Mouse (Mus musculus) MN1 (cell line): ENCODE results near the gene Uba52.

Experiments
- DNase-seq: peaks from one replicate; pipeline ENCODE4 v3.0.0-alpha.2; 2016; ENCODE audit warnings: low spot score

The Uba52 gene

DNA sequence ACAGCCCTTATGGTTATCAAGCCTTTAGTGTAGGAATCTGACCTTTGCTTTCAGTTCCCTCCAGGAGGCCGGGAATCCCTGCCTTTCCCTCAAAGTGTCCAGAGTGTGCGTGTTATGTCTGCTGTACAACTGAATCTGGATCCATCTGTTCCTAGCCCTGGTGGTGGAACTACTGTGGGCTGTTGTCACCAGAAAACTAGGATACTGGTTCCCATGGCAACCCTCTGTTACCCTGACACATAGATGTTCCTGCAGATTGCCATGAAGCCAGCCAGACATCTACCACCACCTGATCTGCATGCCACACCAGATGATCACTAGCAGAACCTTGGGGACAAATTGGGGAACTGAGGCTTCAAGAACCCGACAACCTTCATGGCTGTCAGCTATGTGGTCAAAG lies 28.7 kb downstream of the Uba52 start:
- DNase-seq: no peak

DNA sequence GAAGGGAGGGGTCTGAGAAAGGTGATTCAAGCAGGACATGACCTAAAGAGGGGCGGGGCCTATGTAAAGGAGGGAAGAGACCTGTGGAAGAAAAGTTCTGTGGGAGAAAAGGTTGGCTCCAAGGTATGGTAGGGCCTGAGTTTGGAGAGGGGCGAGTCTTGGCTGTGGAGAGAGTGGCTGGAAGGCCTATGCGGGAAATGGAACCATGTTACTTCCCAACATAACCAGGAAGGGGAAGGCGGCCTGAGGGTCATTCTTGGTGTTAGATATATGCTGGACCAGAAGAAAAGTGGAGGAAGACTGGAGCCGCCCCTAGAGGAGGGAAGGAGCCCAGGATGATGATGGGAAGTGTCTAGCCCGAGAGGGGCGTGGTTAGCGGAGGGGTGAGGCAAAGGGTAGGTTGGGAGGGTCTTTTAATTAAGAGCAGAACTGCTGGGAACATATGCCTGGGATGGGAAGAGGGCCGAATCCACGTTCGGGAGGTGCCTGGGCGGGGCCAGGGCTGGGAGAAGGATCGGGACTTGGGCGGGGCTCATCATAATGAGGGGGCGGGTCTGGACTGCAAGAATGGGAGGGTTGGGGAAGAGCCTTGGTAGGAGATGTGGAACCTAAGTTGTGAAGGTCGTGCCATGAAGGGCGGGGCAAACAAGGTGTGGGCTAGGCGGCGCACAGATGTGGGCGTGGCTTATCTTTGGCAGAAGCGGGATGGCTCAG lies 33.2 kb downstream of the Uba52 start:
- peak; percentile 80 for DNase-seq

DNA sequence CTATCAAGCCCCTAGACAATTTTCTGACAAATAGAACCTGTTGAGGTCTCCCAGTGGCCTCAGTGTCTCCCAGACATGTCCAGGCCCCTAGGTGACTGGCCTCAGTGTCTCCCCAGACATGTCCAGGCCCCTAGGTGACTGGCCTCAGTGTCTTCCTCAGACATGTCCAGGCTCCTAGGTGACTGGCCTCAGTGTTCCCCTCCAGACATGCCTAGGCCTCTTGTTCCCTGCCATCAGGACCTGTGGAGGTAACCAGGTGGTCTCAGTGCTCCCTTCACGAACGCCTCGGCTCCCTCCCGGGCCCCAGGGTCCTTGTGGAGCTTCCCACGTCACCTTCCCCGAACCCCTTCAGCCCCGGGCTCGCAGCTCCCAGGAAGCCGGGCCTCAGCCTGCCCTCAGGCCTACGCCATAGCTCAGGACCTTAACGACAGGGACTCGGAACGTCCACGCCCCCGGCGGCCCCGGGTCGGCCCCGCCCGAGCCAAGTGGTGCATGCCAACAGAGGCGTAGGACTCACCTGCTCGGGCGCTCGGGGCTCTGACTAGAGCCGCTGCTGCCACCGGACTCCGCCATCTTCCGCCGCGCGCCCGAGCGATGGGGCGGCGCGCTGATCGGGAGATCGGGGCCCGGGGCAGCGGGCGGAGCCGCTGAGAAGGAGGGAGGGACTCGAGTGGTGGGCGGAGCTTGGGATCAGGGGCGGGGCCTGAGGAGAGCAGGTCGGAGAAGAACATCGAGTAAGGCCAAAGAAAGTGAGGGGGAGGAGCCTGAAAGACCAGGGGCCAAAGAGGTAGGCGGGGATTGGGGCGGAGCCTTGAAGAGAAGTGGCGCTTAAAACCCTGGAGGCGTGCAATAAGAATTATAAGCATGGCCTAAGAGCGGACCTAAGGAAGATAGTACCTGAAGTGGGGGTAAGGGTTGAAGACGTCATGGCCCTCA lies 34.0 kb downstream of the Uba52 start, which contains the start of gene Klhl26:
Gene Klhl26 (minus strand): TSS at position 636 of the 936 bp plus-strand sequence.
- peak; percentile 97 for DNase-seq

DNA sequence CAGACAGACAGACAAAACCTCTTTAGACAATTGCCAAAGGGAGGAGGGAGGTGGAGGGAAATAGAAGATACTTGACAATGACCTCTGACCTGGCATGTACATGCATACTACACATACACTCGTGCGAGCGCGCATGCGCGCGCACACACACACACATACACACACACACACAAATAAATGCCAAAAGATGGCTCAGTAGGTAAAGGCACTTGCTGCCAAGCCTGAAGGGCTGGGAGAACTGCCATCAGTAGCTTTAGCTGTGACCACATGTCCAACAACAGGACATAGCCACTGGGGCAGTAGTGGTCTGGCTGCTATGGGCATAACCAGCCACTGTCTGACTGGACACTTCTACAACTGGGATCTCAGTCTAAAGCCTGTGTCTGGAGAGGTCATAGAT lies 38.7 kb downstream of the Uba52 start:
- DNase-seq: no peak

DNA sequence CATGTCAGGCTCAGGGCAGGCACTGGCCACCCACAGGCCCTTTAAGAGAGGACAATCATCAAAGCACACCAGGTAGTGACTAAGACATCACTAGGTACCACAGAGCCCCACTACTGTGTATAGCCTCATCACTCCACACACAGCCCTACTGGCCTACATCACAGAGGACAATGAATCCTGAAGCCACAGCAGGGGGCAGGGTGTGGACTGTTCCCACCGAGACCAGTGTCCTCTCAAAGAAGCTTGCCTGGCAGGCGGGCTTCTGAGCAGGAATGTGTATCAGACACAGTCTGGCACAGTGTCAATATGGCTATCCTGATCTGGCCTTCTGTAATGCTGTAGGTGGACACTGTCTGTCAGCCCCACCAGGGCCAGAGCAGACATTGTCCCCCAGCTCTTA lies 40.7 kb downstream of the Uba52 start:
- no peak for DNase-seq

DNA sequence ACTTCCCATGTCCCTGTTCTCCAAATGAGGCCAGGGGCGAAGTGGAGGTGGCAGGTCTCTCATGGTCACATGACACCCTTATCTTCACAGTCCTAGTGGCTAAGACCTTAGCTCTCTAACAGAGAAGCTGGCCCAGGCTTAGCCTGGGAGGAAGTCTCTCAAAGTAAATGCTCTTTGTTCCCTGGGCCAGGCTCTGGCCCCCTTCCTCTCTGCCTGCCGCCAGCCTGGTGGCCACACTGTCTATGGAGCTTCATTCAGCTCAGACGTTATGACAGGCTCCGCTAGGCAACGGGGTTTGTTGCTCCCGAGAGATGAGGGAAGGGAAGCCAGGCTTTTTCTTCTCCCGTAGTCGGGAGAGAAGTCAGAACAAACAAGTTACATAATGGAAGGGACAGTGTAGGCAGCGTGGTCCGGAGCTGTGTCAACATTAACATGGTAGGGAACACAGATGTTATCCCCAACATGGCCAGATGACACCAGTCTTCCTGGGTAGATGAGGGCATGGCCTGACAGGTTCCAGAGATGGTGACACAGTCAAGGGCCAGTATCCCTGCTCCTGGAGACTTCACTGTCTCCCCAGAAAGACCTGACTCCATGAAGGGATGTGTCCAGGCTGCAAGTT lies 41.2 kb downstream of the Uba52 start:
- no peak for DNase-seq

DNA sequence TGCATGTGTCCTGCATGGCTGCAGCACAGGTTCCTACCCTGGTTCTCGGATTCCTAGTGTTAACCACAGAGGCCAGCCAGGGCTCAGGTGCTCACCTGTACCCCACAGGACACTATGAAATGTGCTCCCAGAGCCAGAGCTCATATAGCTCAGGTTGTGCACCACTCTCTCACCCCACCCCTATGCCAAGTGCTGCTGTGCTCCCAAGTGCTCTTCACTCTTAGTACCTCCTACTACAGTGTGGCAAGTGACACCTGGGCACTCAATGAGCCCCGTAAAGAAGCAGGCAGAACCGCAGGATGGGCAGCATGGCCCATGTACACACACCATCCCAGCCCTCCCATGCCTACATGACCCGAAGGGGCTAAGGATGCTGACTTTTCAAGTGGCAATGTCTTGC lies 41.9 kb downstream of the Uba52 start:
- no peak for DNase-seq

DNA sequence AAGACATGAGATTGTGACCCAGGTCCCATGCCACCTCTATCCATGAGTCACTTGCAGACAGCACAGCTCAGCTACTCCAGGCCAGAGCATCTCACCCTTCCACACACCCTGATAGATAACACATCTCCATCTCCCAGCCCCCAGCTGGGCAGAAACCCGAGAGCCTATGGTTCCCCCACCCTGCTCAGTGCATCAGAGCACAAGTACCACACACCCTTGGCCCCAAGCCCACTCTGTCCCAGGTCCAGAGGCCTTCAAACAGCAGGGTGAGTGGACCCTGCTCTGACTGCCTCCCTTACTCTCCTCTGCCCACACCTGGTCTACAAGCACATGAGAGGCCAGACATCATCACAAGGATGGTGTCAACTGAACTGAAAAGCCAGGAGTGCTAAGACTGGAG lies 42.7 kb downstream of the Uba52 start:
- DNase-seq: no peak

DNA sequence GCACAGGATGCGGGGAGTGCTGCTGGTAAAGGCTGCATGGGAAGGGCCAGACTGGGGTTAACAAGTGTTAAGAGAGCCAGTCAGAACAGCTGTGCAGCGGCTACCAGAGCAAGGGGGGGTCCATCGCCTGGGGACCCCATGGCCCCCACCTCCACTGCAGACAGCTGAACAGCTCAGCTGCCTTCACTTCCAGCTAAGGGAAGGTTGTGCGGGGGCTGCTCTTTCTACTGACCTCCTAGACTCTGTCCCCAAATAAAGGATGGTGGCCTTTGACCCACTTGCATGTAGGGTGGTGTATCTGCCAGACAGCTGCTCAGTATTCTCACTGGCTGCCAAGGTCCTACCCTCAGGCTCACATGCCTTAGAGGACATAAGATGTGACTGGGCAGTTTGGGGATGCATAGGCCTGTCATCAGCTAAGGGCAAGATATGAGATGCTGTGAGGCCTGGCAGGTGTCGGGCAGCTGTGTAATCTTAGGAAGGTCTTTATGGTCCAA lies 43.3 kb downstream of the Uba52 start:
- DNase-seq: no peak

DNA sequence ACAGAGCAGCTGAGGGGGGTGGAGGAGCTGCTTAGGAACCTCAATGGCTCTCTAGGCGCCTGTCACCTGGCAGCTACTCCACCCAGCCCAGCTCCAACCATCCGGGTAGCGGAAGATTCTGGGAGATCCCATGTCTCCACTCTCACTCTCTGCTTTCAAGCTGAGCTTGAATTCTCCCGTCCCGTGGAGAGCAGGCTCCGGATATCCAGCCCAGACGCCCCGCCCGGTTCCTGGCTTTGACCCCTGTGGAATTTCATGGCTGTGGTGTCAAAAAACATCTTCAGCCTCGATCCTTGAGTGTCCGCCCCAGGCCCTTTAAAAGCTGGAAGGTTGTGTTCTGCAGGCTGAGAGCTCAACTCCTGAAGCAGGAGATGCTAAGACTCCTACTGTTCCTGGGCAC lies 43.8 kb downstream of the Uba52 start:
- DNase-seq: no peak

DNA sequence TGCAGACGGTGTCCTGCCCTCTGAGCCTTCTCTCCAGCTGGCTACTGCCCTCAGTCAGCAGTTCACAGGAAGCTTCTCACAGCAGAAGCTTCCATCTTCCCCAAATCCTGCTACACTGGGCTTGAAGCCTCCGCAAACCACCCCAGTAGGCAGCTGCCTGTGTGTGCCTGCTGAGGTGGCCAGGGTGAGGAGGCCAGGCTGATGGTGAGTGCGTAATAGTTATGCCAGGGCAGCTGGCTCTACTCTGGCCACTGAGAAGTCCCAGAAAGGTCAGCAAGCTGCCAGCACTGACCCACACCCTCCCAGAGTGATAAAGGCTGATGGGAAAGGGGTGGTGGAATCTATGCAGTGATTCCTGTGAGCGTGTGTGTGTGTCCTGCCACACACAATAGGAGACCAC lies 44.3 kb downstream of the Uba52 start:
- no peak for DNase-seq

DNA sequence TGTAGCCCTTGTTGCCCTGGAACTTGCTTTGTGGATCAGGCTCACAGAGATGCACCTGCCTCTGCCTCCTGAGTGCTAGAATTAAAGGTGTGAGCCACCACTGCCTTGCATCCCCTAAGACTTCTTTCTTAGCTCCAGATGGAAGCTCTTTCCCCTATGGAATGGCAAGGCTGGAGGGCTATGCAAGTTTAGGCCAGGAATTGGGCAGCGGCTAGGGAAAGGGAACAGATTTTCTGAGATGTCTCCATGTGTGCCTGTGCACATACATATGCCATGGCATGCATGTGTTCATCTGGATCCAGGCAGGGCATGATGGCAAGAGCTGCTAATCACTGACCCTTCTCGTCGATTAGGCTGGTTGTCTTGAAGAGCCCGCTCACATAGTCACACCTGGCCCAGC lies 44.9 kb downstream of the Uba52 start:
- DNase-seq: no peak

DNA sequence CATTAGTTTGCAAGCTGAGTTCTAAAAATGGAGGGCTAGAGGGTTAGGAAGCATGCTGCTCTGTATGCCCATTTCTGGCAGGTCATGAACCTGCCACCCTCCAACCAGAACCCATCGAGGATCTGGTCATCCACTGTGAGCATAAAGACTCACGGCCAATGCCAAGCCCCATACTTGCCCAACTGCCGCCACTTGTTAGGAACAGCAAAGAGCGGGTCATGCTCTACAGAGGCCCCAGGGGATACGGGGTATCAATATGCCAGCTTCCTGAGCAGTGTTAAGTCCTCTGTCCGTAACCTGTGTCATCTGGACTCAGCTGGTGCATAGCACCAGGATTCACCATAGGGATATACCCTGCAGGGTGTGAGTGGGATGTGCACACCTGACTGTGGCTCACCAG lies 46.4 kb downstream of the Uba52 start:
- DNase-seq: no peak

DNA sequence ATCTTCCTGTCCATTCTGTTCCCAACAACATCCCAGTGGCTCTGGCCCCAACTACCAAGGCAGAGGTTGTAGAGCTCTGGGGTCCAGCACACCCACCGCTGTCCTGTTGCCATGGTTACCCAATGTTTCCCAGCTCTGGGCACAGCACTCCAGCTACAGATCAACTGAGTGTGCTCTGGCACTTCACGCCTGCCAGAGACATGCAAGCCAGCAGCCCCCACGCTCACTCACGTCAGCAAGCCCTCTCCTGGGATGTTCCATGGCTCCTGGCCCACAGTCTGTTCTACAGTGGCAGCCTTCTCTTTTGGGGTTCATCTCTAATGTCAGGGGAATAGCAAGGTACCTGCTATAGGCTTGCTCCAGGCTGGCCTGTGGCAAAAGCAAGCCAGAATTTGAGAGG lies 47.3 kb downstream of the Uba52 start:
- no peak for DNase-seq

DNA sequence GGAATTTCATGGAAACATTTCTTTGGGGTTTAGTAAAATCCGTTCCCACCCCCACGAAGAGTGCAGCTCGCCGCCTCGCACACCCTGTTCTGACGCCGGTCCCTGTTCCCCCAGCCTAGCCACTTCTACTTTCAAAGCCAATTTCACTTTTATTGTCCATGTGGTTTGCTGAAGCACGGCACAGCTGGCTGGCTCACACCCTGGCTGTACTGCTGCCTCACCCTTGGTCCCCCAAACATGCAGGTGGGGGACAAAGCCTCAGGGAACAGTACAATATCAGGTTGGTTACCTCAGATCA lies 48.1 kb downstream of the Uba52 start:
- DNase-seq: no peak

DNA sequence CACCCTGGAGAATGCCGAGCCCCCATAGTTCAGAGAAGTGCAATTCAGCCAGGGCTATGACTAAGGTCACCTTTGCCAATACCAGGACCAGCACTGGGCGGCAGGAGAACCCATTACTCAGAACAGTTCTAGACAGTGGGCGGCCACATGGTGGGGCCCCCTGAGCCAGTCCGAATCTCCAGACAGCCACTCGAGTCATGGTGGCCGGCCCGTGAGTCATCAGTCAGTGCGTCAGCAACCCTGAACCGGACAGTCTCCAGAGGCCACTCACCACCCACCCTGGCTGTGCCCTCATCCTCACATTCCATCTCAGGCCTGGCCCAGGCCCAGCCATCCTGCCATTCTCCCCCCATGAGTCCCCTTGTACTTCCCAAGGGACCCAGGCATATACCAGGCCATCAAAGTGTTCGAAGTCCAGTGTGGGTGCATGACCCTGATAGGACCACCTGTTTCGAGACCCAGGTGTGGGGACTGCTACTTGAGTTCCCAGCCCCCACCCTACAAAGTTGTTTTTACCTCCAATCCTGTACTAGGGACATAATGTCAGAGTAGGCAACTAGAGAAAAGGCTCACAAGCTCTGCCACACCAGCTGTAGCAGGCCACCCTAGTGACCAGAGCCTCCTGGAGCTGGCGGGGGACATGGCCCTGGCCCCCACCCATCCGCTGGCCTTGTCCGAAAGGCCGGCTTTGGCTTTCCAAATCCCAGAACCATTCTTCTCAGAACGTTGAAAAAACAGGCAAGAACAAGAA lies 48.7 kb downstream of the Uba52 start:
- peak; percentile 43 for DNase-seq

DNA sequence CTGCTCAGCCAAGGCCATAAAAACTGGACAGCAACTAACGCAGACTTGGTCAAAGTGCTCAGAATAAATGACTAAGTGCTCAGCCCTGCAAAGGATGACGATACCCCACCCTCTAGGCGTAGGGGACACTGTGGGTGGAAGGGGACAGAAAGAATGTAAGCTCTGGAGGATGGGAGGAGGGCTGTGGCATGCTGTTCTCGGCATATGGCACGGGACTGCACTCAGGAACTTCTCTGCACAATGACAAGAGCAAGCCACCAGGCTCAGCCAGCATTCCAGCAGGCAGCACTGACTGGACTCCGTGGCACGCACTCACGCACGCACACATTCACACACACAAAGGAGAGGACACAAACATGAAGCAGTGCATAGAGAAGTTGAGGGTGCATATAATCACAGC lies 50.0 kb downstream of the Uba52 start:
- DNase-seq: no peak

DNA sequence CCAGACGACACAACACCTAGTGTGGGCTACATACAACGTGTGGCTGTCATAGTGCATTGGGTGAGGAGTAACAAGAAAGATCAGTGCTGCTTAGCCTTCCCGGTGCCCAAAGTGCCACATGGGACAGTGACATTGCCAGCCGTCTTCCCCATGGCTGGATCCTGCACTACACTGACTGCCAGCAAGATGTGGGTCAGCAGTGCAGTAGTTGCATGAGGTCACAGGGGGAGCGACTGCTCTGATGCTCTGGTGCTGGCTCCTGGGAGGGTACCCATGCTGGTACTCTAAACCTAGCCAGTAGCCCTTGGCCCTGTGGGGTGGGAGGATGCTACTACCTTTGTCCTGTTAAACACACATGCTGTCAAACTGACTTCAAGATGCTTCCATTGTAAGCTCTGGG lies 50.4 kb downstream of the Uba52 start:
- no peak for DNase-seq

DNA sequence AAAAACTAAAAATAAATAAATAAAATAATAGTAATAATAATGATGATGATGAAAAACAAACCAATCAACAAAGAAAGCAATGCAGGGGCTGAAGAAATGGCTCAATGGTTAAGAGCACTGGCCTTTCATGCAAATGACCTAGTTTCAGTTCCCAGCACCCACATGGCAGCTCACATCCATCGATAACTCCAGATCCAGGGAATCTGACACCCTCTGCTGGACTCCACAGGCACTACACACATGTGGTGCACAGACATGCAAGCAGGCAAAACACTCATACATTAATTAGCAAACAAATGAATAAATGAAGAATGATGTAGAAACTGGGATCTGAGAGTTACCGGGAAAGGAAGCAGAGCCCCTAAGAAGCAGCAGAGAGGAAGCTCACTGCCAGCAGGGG lies 51.0 kb downstream of the Uba52 start:
- DNase-seq: no peak

DNA sequence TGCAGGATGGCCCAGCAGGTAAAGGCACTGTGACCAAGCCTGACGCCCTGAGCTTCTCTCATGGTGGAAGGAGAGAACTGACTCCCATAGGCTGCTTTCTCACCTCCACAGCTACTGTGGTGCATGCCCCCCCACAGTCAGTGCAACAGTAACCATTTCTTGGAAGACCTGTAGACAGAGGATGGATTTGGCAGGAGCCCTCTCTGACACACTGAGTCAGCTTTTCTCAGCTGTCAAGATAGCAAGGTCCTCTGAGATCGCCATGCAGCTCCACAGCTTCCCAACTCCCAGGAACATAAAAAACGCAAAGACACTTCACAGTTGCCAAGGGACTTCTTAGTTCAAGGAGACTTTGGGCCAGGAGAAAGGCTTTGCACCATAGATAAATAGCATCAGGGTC lies 52.1 kb downstream of the Uba52 start:
- DNase-seq: no peak
